Mouse (Mus musculus) frontal cortex, postnatal 14 days (tissue): ENCODE measurements around the gene Foxj1.
"Not testable (repeated sequence)": the region's sequence is repeated elsewhere in the genome, so short reads cannot be mapped to it uniquely, and the experiment has no call there.

Experiments
- DNase-seq, 2 experiments: peaks; one replicate each; pipeline ENCODE4 v3.0.0; 2022; ENCODE audit warnings: low spot score in 2 of 2

The Foxj1 gene

DNA sequence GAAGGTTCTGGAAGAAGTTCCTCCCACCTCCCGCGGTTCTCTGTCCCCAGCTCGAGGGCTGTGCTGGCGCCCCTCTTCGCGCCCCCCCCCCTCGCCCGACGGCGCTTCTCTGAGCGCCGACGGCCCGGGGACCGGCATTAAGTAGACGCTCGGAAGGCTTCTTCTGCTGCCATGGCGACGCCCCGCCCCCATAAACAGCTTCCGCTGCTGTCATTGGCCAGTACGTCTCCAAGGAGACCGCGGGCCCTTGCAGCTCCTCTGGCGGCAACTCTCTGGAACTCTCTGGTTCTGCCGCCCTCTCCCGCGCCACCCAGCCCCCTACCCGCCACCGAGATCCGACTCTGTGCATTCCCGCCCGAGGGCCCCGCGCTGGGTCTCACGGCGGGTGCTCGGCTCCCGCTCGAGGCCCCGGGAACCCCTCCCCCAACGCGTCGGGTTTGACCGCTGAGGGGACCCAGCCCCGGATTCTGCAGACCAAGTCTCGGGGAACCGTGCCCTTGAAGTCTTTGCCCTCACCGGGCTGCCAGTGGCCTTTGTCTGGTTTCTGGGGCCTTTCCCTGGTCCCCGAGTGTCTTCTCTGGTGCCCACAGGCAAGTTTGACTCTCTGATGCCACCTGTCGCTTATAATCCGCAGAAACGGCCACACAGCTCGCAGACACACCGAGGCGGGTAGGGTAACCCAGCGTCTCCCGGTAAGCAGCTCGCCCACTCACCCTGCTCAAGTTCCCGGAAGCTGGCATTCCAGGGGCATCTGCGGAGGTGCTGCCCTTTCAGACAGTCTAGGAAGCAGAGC lies at the start of gene Foxj1:
TSS of gene Foxj1 (minus strand) at position 156 of the 793 bp plus-strand sequence.
- DNase-seq = peak; percentile 95 to 97

DNA sequence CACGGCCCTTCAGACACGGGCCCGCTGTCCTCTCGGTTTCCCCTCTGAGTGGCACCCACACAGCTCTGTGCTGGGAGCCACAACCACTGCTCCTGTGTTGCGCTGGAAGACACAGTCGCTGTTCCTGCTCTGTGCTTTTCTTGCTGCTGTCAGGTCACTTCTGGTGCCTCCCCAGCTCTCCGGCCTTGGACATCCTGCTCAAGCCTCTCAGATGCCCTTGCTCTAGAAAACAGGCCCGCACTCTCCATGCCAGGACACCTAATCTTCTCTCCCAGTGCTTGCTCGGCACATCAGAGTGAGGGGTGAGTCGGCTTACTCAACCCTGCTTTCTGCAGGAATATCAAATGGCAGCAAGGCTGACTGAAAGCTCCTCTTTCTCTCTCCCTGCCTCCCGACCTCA lies 49.0 kb upstream of the Foxj1 start:
- no peak for DNase-seq

DNA sequence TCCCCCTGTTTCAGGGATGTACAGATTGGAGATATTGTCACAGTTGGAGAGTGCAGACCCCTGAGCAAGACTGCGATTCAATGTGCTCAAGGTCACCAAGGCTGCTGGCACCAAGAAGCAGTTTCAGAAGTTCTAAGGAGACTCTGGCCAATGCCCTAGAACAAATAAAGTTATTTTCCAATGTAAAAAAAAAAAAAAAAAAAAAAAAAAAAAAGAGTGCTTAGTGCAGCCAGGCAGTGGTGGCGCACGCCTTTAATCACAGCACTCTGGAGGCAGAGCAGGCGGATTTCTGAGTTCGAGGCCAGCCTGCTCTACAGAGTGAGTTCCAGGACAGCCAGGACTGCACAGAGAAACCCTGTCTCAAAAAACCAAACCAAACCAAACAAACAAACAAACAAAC lies 47.9 kb upstream of the Foxj1 start:
- DNase-seq = not testable (repeated sequence)

DNA sequence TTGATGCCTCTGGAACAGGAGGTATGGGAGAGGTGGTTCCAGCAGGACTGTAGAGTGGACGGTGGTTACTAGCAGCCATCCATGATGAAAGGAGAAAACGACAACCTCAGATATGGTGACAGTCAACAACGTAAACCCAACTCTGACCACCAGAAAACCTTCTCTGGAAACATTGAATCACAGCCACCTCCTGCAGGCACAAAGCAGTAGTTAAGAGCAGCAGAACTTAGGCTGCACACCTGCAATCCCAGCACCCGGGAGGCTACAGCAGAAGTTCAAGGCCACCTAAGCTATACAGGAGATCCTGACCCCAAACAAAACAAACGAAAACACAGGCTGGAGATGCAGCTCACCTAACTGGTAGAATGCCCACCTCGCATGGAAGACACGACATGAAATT lies 45.6 kb upstream of the Foxj1 start:
- no peak for DNase-seq

DNA sequence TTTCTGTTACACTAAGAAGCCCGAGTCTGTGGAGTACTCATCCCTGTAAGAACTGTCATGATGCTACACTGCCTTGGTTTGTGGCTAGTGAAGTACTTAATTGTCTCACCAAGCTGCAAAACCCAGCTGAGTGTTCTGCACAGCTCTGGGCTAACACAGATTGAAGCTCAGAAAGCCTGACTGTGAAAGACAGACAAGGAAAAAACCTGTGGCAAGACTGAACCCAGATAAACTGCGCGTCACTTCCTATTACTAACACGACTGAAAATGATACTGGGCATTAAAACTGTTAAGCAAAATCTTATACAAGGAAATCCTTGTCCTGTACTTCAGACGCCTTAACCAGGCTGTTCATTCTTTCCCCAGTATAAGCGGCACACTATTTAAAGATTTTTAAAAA lies 44.3 kb upstream of the Foxj1 start:
- DNase-seq = no peak

DNA sequence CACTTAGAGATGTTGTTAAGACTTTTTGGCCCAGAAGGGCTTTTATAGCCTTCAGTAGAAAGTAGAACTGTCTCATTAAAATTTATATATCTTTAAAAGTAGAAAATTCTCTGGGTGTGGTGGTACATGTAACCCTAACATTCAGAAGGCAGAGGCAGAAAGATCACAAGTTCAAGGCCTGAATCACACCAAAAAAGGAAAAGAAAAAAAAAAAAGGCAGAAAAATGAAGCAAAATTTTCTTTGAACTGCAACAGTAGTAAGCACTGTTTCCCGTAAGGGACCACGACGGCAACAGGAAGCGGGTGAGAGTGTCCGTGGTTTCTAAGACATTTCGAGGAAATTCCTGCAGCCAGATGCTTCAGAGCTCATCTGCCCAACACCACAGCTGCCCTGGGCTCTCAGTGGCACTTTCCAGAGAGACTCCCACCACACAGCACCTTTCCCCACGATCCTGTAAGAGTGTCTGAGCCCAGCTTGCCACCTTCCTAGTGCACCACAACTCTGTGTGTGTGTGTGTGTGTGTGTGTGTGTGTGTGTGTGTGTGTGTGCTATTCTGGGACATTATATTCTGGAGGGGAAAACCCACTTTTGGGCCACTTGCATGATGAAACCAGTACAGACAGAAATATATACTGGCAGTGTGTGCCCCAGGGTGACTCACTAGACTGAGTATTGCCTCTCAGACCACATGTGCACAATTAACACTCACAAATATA lies 41.9 kb upstream of the Foxj1 start:
- DNase-seq = no peak

DNA sequence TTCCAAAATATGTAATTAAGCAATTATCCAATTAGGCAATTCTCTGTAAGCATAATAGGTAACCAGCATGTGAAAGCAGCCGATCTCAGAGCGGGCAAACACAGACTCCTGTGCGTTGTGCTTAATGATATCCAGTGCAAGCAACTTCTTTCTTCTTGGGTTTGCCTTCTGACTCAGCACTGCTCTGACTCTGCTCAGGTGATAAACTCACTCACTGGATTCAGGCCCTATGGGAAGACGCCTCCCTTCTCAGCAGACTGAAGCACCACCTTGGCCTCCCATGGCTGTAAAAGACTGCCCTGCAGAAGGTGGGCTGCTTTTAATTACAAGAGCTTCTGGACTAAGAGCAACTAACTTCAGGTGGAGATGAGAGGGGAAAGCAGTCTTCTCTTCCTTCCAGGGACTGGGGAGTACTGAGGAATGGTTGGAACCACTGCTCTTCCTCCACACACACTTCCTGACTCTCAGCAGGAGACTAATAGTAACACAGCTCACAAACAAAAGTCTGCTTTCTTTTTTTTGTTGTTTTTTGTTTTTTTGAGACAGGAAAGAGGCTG lies 36.8 kb upstream of the Foxj1 start:
- DNase-seq = no peak

DNA sequence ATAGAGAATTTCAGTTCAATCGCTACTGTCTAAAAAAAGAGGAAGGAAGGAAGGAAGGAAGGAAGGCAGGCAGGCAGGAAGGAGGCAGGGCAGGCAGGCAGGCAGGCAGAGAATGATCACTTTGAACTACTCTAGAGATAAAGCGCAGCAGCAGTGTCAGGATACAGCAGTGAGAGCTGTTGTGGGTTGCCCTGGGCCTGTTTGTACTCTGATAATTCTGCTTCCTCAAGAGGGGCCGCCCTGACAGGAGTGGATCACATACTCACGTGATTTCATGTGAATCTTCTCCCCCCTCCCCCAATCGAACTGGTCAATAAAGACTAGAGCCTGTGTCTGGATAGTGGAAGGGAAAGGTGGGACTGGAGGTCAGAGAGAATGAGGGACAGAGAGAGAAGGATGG lies 34.4 kb upstream of the Foxj1 start:
- no peak for DNase-seq

DNA sequence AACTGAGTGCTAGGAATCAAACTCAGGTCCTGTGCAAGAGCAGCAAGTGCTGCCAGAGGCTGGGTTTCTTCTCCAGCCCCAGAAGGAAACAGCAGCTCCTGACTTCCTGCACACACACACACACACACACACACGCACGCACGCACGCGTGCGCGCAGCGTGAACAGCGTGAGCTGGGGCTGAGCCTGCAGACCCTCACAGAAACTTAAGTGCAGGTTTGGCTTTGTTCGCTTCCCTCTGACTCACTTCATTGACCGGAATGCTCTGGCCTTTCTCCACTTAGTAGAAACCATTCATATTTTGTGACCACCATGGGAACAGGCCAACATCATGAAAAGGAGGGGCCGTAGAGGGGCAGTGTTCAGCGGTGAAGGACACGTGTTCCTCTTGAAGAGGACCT lies 33.9 kb upstream of the Foxj1 start:
- no peak for DNase-seq

DNA sequence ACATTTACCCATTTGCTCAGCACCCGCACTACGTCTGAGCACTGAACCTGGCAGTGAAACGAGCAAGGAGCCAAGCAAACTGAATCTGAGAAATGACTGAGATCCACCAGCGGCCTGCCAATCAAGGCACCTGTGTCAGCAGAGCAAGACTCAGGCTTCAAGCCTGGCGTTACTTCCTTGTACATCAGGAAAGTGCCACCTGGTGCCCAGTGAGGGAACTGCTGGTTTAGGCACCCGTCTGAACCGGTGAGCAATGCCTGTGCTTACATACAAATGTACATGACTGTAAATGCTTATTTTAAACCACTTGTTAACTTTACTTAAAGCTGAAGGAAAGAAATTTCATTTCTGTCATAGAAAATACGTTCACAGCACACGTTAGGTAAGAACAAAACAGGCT lies 32.9 kb upstream of the Foxj1 start:
- peak; percentile 36 to 79 for DNase-seq

DNA sequence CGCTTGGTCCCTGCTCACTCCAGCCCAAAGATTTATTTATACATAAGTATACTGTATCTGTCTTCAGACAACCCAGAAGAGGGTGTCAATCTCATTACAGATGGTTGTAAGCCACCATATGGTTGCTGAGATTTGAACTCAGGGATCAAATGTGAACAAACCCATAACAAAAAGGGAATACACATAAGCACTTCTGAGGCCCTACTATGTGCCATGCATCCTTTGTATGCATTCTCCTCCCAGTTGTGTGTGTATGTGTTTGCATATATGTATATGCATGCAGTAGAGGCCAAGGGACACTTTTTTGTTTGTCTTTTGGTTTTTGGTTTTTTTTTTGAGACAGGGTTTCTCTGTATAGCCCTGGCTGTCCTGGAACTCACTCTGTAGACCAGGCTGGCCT lies 31.4 kb upstream of the Foxj1 start:
- DNase-seq = no peak

DNA sequence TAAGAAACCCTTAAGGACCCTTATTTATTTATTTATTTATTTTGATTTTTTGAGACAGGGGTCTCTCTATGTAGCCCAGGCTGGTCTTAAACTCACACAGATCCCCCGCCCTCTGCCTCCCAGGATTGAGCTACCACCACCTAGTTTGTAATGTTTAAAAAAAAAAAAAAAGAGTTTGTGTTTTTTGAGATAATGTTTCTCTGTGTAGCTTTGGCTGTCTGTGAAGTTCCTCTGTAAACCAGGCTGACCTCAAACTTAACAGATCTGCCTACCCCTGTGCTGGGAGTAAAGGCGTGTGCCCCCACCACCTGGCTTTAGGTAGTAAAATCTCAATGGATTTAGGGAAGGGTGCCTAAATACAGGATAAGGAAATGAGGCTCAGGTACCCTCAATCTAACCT lies 30.9 kb upstream of the Foxj1 start:
- DNase-seq = no peak

DNA sequence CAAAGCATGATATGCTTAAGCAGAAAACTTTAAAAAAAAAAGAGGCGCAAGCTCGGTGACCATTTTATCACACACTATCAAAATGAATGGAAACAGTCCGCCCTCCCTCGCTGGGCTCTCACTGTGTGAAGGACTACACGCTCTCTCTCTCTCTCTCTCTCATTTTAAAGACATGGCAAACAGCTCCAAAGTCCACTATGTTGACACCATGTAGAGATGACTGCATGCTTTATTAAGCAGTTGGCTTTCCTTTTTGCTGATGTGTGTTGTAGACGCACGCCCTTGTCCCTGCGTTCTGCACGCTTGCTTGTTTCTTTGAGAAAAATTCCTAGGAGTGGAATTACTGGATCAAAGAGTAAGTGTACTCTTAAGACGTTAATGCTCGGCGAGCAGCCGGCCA lies 30.2 kb upstream of the Foxj1 start:
- no peak for DNase-seq

DNA sequence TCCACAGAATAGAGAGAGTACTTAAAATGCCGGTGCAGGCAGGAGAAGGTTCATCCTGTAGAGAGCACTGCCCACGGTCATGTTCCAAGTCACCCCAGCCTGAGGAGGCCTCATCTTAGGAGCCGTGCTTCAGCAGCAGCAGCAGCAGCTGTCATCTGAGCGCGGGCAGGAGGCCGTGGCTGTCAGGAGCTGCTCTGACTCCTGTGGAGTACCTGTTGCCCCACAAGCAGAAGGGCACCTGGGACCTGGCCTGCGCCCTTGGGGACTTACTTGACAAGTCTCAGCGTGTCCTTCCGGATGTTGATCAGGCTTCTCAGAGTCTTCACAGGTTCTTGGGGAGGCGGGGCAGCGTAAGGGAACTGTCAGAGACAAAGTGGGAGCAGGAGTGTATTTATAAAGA lies 26.8 kb upstream of the Foxj1 start:
- DNase-seq = no peak

DNA sequence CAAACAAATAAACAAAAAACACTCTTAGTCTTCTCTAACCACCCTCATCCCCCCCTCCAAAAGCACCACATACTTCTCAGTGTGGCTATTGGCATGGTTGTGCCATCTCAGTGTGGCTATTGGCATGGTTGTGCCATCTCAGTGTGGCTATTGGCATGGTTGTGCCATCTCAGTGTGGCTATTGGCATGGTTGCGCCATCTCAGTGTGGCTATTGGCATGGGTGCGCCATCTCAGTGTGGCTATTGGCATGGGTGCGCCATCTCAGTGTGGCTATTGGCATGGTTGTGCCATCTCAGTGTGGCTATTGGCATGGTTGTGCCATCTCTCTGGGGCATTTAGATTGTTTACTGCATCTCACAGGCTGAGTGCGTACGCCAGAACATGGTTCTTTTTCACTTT lies 25.7 kb upstream of the Foxj1 start:
- DNase-seq = not testable (repeated sequence)

DNA sequence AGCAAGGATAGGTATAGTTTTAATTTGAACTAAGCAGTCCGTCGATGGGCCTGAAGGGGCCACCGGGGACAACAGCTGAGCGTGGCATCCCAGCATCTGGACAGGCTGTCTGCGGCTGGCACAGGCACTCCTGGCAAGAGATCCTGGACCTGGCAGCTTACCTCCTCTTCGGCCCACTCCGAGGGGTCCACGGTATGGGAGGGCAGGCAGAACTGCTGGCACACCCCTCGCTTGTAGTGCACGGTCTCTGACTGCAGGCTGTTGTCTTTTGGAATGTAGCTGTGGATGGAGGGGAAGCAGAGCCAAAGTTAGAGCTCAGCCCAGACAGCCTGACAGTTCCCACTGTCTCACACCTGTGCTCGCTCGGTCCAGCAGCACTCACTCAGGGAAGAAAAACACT lies 24.5 kb upstream of the Foxj1 start:
- no peak for DNase-seq

DNA sequence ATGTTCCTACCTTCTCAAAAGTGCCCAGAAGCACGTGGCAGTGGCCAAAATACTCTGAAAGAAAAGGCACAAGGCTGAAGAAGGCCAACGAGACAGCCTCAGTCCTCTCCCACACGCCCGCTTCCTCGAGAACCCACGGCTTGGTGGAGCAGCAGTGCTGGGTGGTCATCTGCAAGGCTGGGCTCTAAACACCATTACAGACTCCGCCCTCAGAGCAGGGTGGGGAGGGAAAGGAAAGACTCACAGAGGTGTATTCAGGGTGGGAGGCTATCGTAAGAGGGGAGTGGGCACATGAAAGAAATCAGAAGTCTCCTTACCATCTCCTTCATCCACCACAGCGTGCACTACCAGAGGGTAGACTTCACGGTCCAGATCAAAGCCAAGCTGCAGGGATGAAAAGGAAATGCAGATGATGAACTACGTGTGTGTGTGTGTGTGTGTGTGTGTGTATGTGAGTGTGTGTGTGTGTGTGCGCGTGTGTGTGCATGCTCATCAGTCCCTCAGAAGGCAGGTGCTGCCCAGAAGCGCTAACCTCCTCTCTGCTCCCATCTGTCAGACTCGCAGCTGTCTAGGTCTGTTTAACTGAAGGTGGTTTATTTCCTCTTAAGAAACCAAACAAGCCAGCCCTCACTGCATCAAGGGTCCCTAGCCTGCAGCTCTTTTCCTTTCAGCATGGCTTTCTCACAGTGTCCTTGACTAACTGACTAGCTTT lies 23.9 kb upstream of the Foxj1 start:
- no peak for DNase-seq

DNA sequence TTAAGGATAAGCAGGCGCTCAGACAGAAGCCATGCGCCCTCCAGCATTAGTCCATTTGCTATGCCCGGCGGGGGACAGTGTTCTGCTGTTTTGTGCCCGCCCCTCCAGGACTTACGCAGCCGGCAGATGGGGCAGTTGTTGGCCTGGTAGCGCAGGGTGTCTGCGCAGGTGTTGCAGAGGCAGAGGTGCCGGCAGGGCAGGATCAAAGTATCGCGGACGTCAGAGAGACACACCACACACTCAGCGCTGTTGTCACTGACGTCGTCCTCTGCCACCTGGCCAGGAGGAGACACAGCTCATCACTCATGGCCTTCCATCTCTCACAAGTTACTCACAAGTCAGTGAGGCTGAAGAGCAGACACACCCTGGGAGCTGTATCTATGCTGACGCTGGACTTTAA lies 19.3 kb upstream of the Foxj1 start:
- no peak for DNase-seq

DNA sequence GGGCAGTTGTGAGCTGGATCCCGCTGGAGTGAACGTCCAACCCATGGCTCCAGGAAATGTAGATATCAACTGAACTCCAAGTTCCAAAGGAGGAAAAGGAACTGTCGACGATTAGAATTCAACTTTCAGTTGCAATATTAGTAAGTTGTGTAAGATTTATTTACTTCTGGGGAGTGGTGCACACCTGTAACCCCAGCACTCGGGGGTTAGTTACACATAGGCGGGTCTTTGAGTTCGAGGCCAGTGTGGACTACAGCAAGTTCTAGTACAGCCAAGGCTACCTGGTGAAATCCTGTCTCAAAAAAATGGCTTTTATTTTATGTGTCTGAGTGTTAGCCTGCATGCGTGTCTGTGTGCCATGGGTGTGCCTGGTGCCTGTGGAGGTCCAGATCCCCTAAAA lies 18.3 kb upstream of the Foxj1 start:
- no peak for DNase-seq

DNA sequence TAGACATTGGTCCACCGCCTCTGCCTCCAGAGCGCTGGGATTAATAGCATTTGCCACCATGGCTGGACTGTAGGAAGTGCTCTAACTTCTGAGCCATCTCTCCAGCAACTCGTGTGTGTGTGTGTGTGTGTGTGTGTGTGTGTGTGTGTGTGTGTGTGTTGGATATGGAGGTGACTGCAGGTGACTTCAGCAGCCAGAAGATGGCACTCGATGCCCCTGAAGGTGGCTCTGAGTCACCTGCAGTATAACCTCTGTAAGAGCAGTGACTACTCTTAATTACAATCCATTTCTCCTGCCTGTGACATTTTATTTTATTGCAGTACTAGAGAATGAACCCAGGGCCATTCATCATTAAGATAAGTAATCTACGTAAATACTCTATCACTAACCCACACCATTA lies 16.1 kb upstream of the Foxj1 start:
- no peak for DNase-seq

DNA sequence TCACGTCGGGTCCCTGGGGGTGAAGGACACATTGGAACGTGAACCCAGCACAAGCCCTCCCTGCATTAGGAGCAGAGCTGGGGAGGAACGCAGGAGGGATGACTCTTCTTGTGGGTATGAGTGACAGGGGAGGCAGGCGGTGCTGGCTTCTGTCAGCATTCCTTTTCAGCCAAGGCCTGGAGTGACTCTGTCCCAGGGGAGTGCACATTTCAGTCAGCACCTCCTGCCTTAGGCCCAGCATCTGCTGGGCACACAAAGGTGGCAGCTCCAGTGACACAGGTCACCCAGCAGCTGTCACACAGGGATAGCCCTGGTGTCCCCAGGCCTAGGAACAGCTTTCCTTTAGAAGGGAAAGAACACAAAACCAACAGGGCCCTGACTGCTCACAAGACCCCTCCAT lies 12.8 kb upstream of the Foxj1 start:
- DNase-seq = no peak

DNA sequence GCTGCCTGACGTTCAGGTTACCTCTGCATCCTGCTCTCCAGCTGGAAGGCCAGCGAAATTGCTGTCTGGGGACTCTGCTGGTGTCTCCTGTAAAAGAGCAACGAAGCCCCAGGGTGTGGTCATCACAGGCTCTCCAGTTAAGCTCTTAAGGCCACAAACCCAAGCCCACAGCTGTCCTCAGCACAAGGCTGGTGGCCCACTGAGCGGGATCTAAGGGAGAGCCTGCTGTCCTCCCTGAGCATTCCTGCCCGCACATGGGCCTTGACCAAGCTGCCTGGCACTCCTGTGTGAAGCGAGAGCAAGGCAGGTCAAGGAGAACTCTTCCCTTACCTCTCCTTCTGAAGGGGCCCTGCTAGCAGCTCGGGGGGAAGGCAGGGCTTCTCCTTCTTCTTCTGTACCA lies 11.8 kb upstream of the Foxj1 start:
- no peak for DNase-seq
